9 mouse cellular contexts compared by ENCODE assay signal in genomic region chr2:174284807-174285457, GRCm38 (mm10). TPM values are rescaled to one million over a fixed set of nuclear protein-coding genes. Genes with fewer than 3 reads are reported as not detected.
DNase-seq lines count a peak whose midpoint lies in the region; ATAC-seq and TF ChIP-seq lines count a peak whose summit lies in the region.
"Had no signal": no experiment of that assay in that cellular context is flagged by ENCODE, and none has a peak within 500 bp of the region (broad histone marks: within the 10 kb centered on the region; RNA-seq: fewer than 3 reads in every experiment).

No protein-coding gene starts in this region.

- no peak for TF ChIP-seq CTCF in intestine, postnatal 0 days (IDR thresholded peaks at IDR 0.05; ENCODE audit: low read depth)

- peaks cover 29% of the 10 kb centered on the region for H3K9me3 ChIP-seq in kidney, embryonic 15.5 days (replicated peaks)
- H3K9me3 ChIP-seq in embryonic facial prominence, embryonic 13.5 days: peaks cover 37% of the 10 kb centered on the region
- peaks cover 2% of the 10 kb centered on the region for H3K9me3 ChIP-seq in intestine, postnatal 0 days (ENCODE audit: control insufficient read depth)
- peaks cover 31% of the 10 kb centered on the region for H3K9me3 ChIP-seq in neural tube, embryonic 13.5 days

- H3K9ac ChIP-seq in kidney, embryonic 15.5 days: no peak overlapping the region
- no peak overlapping the region for H3K9ac ChIP-seq in embryonic facial prominence, embryonic 13.5 days
- H3K9ac ChIP-seq in intestine, postnatal 0 days (ENCODE audit: low read depth, low read length): no peak overlapping the region
- peak overlapping the region; percentile 46 for H3K9ac ChIP-seq in neural tube, embryonic 13.5 days

- WGBS in kidney, embryonic 15.5 days: 41% methylated on average over 57 of the region's 58 CpGs
- WGBS in embryonic facial prominence, embryonic 13.5 days: 40% methylated on average over 58 of the region's 58 CpGs
- WGBS in intestine, postnatal 0 days: 42% methylated on average over 48 of the region's 58 CpGs
- 54% methylated on average over 58 of the region's 58 CpGs for WGBS in neural tube, embryonic 13.5 days

- intact Hi-C loops in left cerebral cortex, postnatal 14 days (cut with DNase I): loop anchor here (5.0 kb wide), 2 partner anchors 208 to 698 kb away; partner anchors contain the start of gene Stx16

- peaks cover 85% of the 10 kb centered on the region for H3K36me3 ChIP-seq in kidney, embryonic 15.5 days
- peaks cover 83% of the 10 kb centered on the region for H3K36me3 ChIP-seq in embryonic facial prominence, embryonic 13.5 days
- H3K36me3 ChIP-seq in intestine, postnatal 0 days (ENCODE audit: control insufficient read depth, insufficient read depth): peaks cover 30% of the 10 kb centered on the region
- H3K36me3 ChIP-seq in neural tube, embryonic 13.5 days: peaks cover 80% of the 10 kb centered on the region

- H3K4me3 ChIP-seq in kidney, embryonic 15.5 days (replicated peaks): peak overlapping the region; percentile 40
- peak overlapping the region; percentile 37 for H3K4me3 ChIP-seq in embryonic facial prominence, embryonic 13.5 days
- H3K4me3 ChIP-seq in intestine, postnatal 0 days (ENCODE audit: low read depth, low read length): peak overlapping the region; percentile 26
- peak overlapping the region; percentile 28 for H3K4me3 ChIP-seq in neural tube, embryonic 13.5 days

- peak overlapping the region; percentile 61 for H3K4me2 ChIP-seq in kidney, embryonic 15.5 days
- H3K4me2 ChIP-seq in embryonic facial prominence, embryonic 13.5 days: peak overlapping the region; percentile 58
- peak overlapping the region; percentile 57 for H3K4me2 ChIP-seq in intestine, postnatal 0 days (replicated peaks; ENCODE audit: low read depth)
- peak overlapping the region; percentile 50 for H3K4me2 ChIP-seq in neural tube, embryonic 13.5 days

- DNase-seq in kidney, postnatal 10 days: no peak
- no peak for DNase-seq in left cerebral cortex, postnatal 14 days (ENCODE audit: low spot score in 2 of 2)
- DNase-seq in left cerebral cortex, adult 11 months (ENCODE audit: low spot score): no peak
- DNase-seq: layer of hippocampus, postnatal 36 days had no signal

- ATAC-seq in kidney, embryonic 15.5 days (replicated peaks; ENCODE audit: low FRiP score): no peak
- no peak for ATAC-seq in embryonic facial prominence, embryonic 13.5 days (ENCODE audit: insufficient number of reproducible peaks, insufficient read depth, low FRiP score, low TSS enrichment, low read depth)
- no peak for ATAC-seq in intestine, postnatal 0 days
- ATAC-seq in neural tube, embryonic 13.5 days (ENCODE audit: low read depth): no peak
- no peak for ATAC-seq in activated CD4-positive, CD25-positive, alpha-beta regulatory T cell, adult 4 months

- H3K4me1 ChIP-seq in kidney, embryonic 15.5 days: peaks cover 30% of the 10 kb centered on the region
- H3K4me1 ChIP-seq in embryonic facial prominence, embryonic 13.5 days: peaks cover 14% of the 10 kb centered on the region
- H3K4me1 ChIP-seq in intestine, postnatal 0 days (replicated peaks; ENCODE audit: control insufficient read depth, insufficient read depth, low read length): no peaks in the 10 kb centered on the region
- H3K4me1 ChIP-seq in neural tube, embryonic 13.5 days (replicated peaks): peaks cover 11% of the 10 kb centered on the region

- H3K27ac ChIP-seq in kidney, embryonic 15.5 days: no peak overlapping the region
- H3K27ac ChIP-seq in embryonic facial prominence, embryonic 13.5 days: no peak overlapping the region
- H3K27ac ChIP-seq in intestine, postnatal 0 days (ENCODE audit: low read depth, low read length): no peak overlapping the region
- no peak overlapping the region for H3K27ac ChIP-seq in neural tube, embryonic 13.5 days (replicated peaks)

- H3K27me3 ChIP-seq in kidney, embryonic 15.5 days: peaks cover 67% of the 10 kb centered on the region
- H3K27me3 ChIP-seq in embryonic facial prominence, embryonic 13.5 days: peaks cover 79% of the 10 kb centered on the region
- peaks cover 29% of the 10 kb centered on the region for H3K27me3 ChIP-seq in intestine, postnatal 0 days (replicated peaks; ENCODE audit: control insufficient read depth, insufficient read depth, low read length)
- H3K27me3 ChIP-seq in neural tube, embryonic 13.5 days: peaks cover 68% of the 10 kb centered on the region

RNA-seq across cellular contexts. Expression of gene Gnas, which starts 0.8 kb away (rescaled TPM):
- polyA plus RNA-seq in kidney, embryonic 15.5 days (2015; fragmentation: Nextera tagmentation; extraction: Ambion mirVana): 1,546 and 1,642 TPM in 2 replicates
- polyA plus RNA-seq in embryonic facial prominence, embryonic 13.5 days (2015; fragmentation: Nextera tagmentation; extraction: Ambion mirVana): 1,664 and 1,723 TPM in 2 replicates
- polyA plus RNA-seq in intestine, postnatal 0 days (2015; fragmentation: Nextera tagmentation; extraction: Ambion mirVana): 686 and 705 TPM in 2 replicates
- polyA plus RNA-seq in neural tube, embryonic 13.5 days (2015; fragmentation: Nextera tagmentation; extraction: Ambion mirVana): 1,617 and 1,631 TPM in 2 replicates
- 1,000 to 10,000 TPM; 1,818 to 2,021 TPM for total RNA-seq in left cerebral cortex, postnatal 14 days (2021)
- polyA plus RNA-seq in activated CD4-positive, CD25-positive, alpha-beta regulatory T cell, adult 4 months (2017; shearing (Covaris generic)): 100 to 1,000 TPM; 102 to 126 TPM
